Mouse (Mus musculus): ENCODE data around the gene Slc3a1. TPM values are rescaled to one million over a fixed set of nuclear protein-coding genes. Genes with fewer than 3 reads are reported as not detected.

Gene Slc3a1
- polyA plus RNA-seq (2021; fragmentation: Nextera tagmentation): 0.05 TPM in 1 of 2 replicates, not detected in the other
- long read RNA-seq, experiment 1, partial matches to known transcripts: 0 of 1 reads
- long read RNA-seq, experiment 1, other reads (novel, unspliced or antisense): 1 of 1 reads
- long read RNA-seq, experiment 2: 0 reads

GRCm38 (mm10) chr17:85028093-85028739 is at the start of gene Slc3a1:
Gene Slc3a1 (plus strand): TSS chr17:85028376.

GRCm38 (mm10) chr17:85090120-85091099 is 62.2 kb downstream of the Slc3a1 start, which contains the start of the genes Prepl and Camkmt:
Gene Prepl (minus strand): TSS chr17:85090241.
Gene Camkmt (plus strand): TSS chr17:85090552.

Other genes starting within 250 kb of the Slc3a1 start
- 14.9 and 18.9 TPM in 2 replicates for gene Lrpprc, start 237.6 kb upstream of the Slc3a1 start, polyA plus RNA-seq (2021; fragmentation: Nextera tagmentation)
- 17.1 and 73.0 TPM in 2 replicates for gene Ppm1b, start 71.6 kb upstream of the Slc3a1 start, polyA plus RNA-seq (2021; fragmentation: Nextera tagmentation)
- 121 and 207 TPM in 2 replicates for gene Prepl, start 61.9 kb downstream of the Slc3a1 start, polyA plus RNA-seq (2021; fragmentation: Nextera tagmentation)
- gene Camkmt, start 62.2 kb downstream of the Slc3a1 start, polyA plus RNA-seq (2021; fragmentation: Nextera tagmentation): 11.2 and 12.5 TPM in 2 replicates

All from left cerebral cortex, adult 6 months (tissue).